8 mouse cellular contexts compared by ENCODE assay signal in the genomic region with DNA sequence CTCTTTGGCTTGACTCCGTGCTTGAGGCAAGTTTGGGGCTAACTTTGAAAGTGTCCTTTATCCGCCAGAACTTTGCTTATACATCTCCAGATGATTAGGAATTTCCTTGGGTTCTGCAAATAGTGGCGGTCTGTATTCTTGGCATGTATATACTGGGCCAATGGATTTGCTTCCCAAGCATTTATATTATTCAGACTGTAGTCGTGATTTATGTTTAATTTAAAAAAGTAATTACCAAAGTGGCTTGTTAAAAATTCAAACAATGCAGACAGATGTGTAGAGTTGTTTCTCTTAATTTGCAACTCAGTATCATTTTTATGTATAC. TPM values are rescaled to one million over a fixed set of nuclear protein-coding genes. Genes with fewer than 3 reads are reported as not detected.
A peak's percentile ranks its signal among the peaks of the same experiment; 100 is the strongest.
DNase-seq lines count a peak whose midpoint lies in the region; ATAC-seq and TF ChIP-seq lines count a peak whose summit lies in the region.

No protein-coding gene starts in this region.

- H3K4me3 ChIP-seq in heart, adult 2 months = peak overlapping the region; percentile 74
- no peak overlapping the region for H3K4me3 ChIP-seq in C2C12 (ENCODE audit: insufficient read depth, poor library complexity, severe bottlenecking)
- H3K4me3 ChIP-seq in forebrain, embryonic 12.5 days (replicated peaks) = peak overlapping the region; percentile 51
- peak overlapping the region; percentile 64 to 82 for H3K4me3 ChIP-seq in liver, embryonic 14.5 days (ENCODE audit: insufficient read depth in 1 of 2, low read depth in 2 of 2, low read length in 2 of 2)

- no peak for ATAC-seq in forebrain, embryonic 12.5 days (ENCODE audit: low FRiP score)
- peak; percentile 3; the same call in 1 of the 2 replicates for ATAC-seq in liver, embryonic 14.5 days (ENCODE audit: insufficient read depth)

- H3K4me1 ChIP-seq in heart, adult 2 months (ENCODE audit: control insufficient read depth, insufficient read depth, low read length) = no peaks in the 10 kb centered on the region
- H3K4me1 ChIP-seq in forebrain, embryonic 12.5 days = peaks cover 4% of the 10 kb centered on the region; the same call in 1 of the 2 replicates
- peaks cover 5 to 22% of the 10 kb centered on the region in 2 experiments; a peak in 3 of 4 replicates for H3K4me1 ChIP-seq in liver, embryonic 14.5 days (replicated peaks; ENCODE audit: control insufficient read depth in 2 of 2, insufficient read depth in 2 of 2, low read length in 1 of 2)

- no peak for DNase-seq in heart, adult 2 months
- no peak for DNase-seq in heart, postnatal 36 days
- DNase-seq in liver, embryonic 14.5 days (ENCODE audit: low read depth in 3 of 3, low spot score in 3 of 3) = no peak
- no peak for DNase-seq in ovary, adult 18-20 months (ENCODE audit: low spot score)
- DNase-seq in right cerebral cortex, postnatal 25 days = no peak
- DNase-seq in urinary bladder, postnatal 25 days (ENCODE audit: low spot score) = no peak

- peak overlapping the region; percentile 79 for H3K9ac ChIP-seq in heart, adult 2 months (ENCODE audit: low read depth, low read length)
- peak overlapping the region; percentile 53 for H3K9ac ChIP-seq in forebrain, embryonic 12.5 days
- H3K9ac ChIP-seq in liver, embryonic 14.5 days (replicated peaks) = peak overlapping the region; percentile 68

- no peaks in the 10 kb centered on the region for H3K27me3 ChIP-seq in heart, adult 2 months (ENCODE audit: control insufficient read depth, insufficient read depth, low read length)
- peaks cover 22% of the 10 kb centered on the region for H3K27me3 ChIP-seq in C2C12 (ENCODE audit: control insufficient read depth, insufficient read depth, insufficient read length)
- peaks cover 17% of the 10 kb centered on the region for H3K27me3 ChIP-seq in forebrain, embryonic 12.5 days
- no peaks in the 10 kb centered on the region for H3K27me3 ChIP-seq in liver, embryonic 14.5 days (ENCODE audit: control insufficient read depth, insufficient read depth, low read length)

- H3K79me2 ChIP-seq in heart, adult 2 months (replicated peaks; ENCODE audit: control insufficient read depth, insufficient read depth, low read length) = no peaks in the 10 kb centered on the region
- H3K79me2 ChIP-seq in C2C12 (ENCODE audit: control insufficient read depth, insufficient read depth) = no peaks in the 10 kb centered on the region

- 4% methylated on average over 4 of the region's 4 CpGs for WGBS in heart, adult 2 months
- 14% methylated on average over 4 of the region's 4 CpGs for WGBS in forebrain, embryonic 12.5 days
- WGBS in liver, embryonic 14.5 days (ENCODE audit: insufficient replicate concordance) = 17% methylated on average over 4 of the region's 4 CpGs

- peak overlapping the region; percentile 66 for H3K4me2 ChIP-seq in forebrain, embryonic 12.5 days
- peak overlapping the region; percentile 75 for H3K4me2 ChIP-seq in liver, embryonic 14.5 days (ENCODE audit: low read depth)

- TF ChIP-seq CTCF in heart, adult 2 months (IDR thresholded peaks at IDR 0.05) = no peak
- TF ChIP-seq CTCF in C2C12 (IDR thresholded peaks at IDR 0.05; ENCODE audit: control insufficient read depth, insufficient read depth, insufficient read length) = no peak
- TF ChIP-seq CTCF in liver, embryonic 14.5 days (IDR thresholded peaks at IDR 0.05; ENCODE audit: low read depth) = no peak

- peak overlapping the region; percentile 89 for H3K27ac ChIP-seq in heart, adult 2 months
- H3K27ac ChIP-seq in forebrain, embryonic 12.5 days = no peak overlapping the region
- H3K27ac ChIP-seq in liver, embryonic 14.5 days = no peak overlapping the region

- no peaks in the 10 kb centered on the region; the same call in 1 of the 2 replicates for H3K36me3 ChIP-seq in heart, adult 2 months (ENCODE audit: control insufficient read depth, insufficient read depth, low read length)
- H3K36me3 ChIP-seq in C2C12 (ENCODE audit: control insufficient read depth, insufficient read depth) = no peaks in the 10 kb centered on the region
- no peaks in the 10 kb centered on the region for H3K36me3 ChIP-seq in forebrain, embryonic 12.5 days (replicated peaks)
- no peaks in the 10 kb centered on the region for H3K36me3 ChIP-seq in liver, embryonic 14.5 days (replicated peaks; ENCODE audit: control insufficient read depth, insufficient read depth, low read depth)

- no peak for TF ChIP-seq EP300 in heart, adult 2 months (IDR thresholded peaks at IDR 0.05; ENCODE audit: insufficient read depth, low read depth, low read length)
- TF ChIP-seq EP300 in liver, embryonic 14.5 days (IDR thresholded peaks at IDR 0.05; ENCODE audit: low read depth) = no peak

- peak overlapping the region; percentile 14 for H3ac ChIP-seq in C2C12 (ENCODE audit: control insufficient read depth, insufficient read length, low read depth)

- H3K79me3 ChIP-seq in C2C12 (ENCODE audit: low read depth) = no peaks in the 10 kb centered on the region

- intact Hi-C loops in heart, adult 2 months (cut with DNase I) = loop anchor here (5.0 kb wide), 1 partner anchor 59 kb away; no protein-coding TSS in a partner anchor
- intact Hi-C loops in heart, postnatal 36 days (cut with DNase I) = loop anchor here (5.0 kb wide), 1 partner anchor 64 kb away; the partner anchor contains the start of gene Pex26

- H3K9me3 ChIP-seq in forebrain, embryonic 12.5 days = no peaks in the 10 kb centered on the region
- H3K9me3 ChIP-seq in liver, embryonic 14.5 days (ENCODE audit: control insufficient read depth, low read length) = no peaks in the 10 kb centered on the region

- TF ChIP-seq POLR2A in heart, adult 2 months (IDR thresholded peaks at IDR 0.05; ENCODE audit: insufficient read depth, low read depth, low read length) = no peak

TF ChIP-seq in C2C12, 6 proteins besides CTCF, POLR2A, EP300 and RAD21:
- no peak for TF ChIP-seq FOSL1 (IDR thresholded peaks at IDR 0.05; ENCODE audit: insufficient read depth, low read length, poor library complexity, severe bottlenecking)
- TF ChIP-seq MYOD1 (IDR thresholded peaks at IDR 0.05; ENCODE audit: control insufficient read depth, insufficient read length, low read depth) = no peak
- TF ChIP-seq USF1 (IDR thresholded peaks at IDR 0.05; ENCODE audit: low read depth) = no peak
- no peak for TF ChIP-seq MAX (IDR thresholded peaks at IDR 0.05)
- no peak for TF ChIP-seq CEBPB (IDR thresholded peaks at IDR 0.05; ENCODE audit: low read depth)
- no peak for TF ChIP-seq MYOG (IDR thresholded peaks at IDR 0.05; ENCODE audit: control insufficient read depth, extremely low read depth, insufficient read length)

RNA-seq across cellular contexts. Expression of gene Usp18, which starts 0.3 kb away (rescaled TPM):
- total RNA-seq in heart, adult 2 months (2021) = 1 to 10 TPM; 1.3 to 1.5 TPM
- polyA plus RNA-seq in heart, adult 2 months (2012; rRNA removed) = 3.9 and 5.7 TPM in 2 replicates
- 1 to 10 TPM; 1.6 to 2.7 TPM for total RNA-seq in heart, postnatal 36 days (2021)
- 0.02 TPM for polyA plus RNA-seq in C2C12 (2012; fragmentation: generic; extraction: Trizol)
- 1.2 and 1.3 TPM in 2 replicates for polyA plus RNA-seq in forebrain, embryonic 12.5 days (2016; fragmentation: Nextera tagmentation; extraction: Ambion mirVana)
- polyA plus RNA-seq in liver, embryonic 14.5 days (2012; rRNA removed) = 2.6 and 2.9 TPM in 2 replicates
- polyA plus RNA-seq in liver, embryonic 14.5 days (2014; fragmentation: Nextera tagmentation; extraction: Ambion mirVana) = 5.4 and 6.0 TPM in 2 replicates

RNA-seq across cellular contexts. Expression of gene Tuba8, which starts 35.5 kb away (rescaled TPM):
- total RNA-seq in heart, adult 2 months (2021) = 100 to 1,000 TPM; 192 to 198 TPM
- polyA plus RNA-seq in heart, adult 2 months (2012; rRNA removed) = 71.6 and 81.9 TPM in 2 replicates
- 100 to 1,000 TPM in 1 of 2 experiments, 10 to 100 TPM in 1; 94.4 to 144 TPM for total RNA-seq in heart, postnatal 36 days (2021)
- 0.07 TPM for polyA plus RNA-seq in C2C12 (2012; fragmentation: generic; extraction: Trizol)
- 0.36 and 0.40 TPM in 2 replicates for polyA plus RNA-seq in forebrain, embryonic 12.5 days (2016; fragmentation: Nextera tagmentation; extraction: Ambion mirVana)
- 1.1 and 1.2 TPM in 2 replicates for polyA plus RNA-seq in liver, embryonic 14.5 days (2012; rRNA removed)
- 5.1 and 6.0 TPM in 2 replicates for polyA plus RNA-seq in liver, embryonic 14.5 days (2014; fragmentation: Nextera tagmentation; extraction: Ambion mirVana)

RNA-seq across cellular contexts. Expression of gene Slc6a13, which starts 54.0 kb away (rescaled TPM):
- under 1 TPM in 1 of 2 experiments, not detected in 1; 0.10 TPM for total RNA-seq in heart, adult 2 months (2021)
- 0.59 TPM in 2 replicates for polyA plus RNA-seq in heart, adult 2 months (2012; rRNA removed)
- total RNA-seq in heart, postnatal 36 days (2021) = under 1 TPM in 1 of 2 experiments, not detected in 1; 0.41 TPM
- polyA plus RNA-seq in C2C12 (2012; fragmentation: generic; extraction: Trizol) = not detected
- polyA plus RNA-seq in forebrain, embryonic 12.5 days (2016; fragmentation: Nextera tagmentation; extraction: Ambion mirVana) = 1.6 and 2.1 TPM in 2 replicates
- 14.9 and 17.2 TPM in 2 replicates for polyA plus RNA-seq in liver, embryonic 14.5 days (2012; rRNA removed)
- polyA plus RNA-seq in liver, embryonic 14.5 days (2014; fragmentation: Nextera tagmentation; extraction: Ambion mirVana) = 19.3 and 21.7 TPM in 2 replicates

Comparison
In these comparisons a context has a peak if more than half of its experiments do, and no peak if none do; other contexts are left out.
1. RNA of gene Tuba8, which starts 35.5 kb away (polyA plus RNA-seq): 71.6 to 81.9 TPM in heart, adult 2 months; 1.1 to 6.0 TPM in liver, embryonic 14.5 days, 0.36 to 0.40 TPM in forebrain, embryonic 12.5 days and 0.07 TPM in C2C12 (single experiment); every median in the first group is over 10 times any median in the second.
2. Peak in every context shown above with its lines, with median percentiles within 50 percentile points of each other: H3K9ac ChIP-seq.